Mouse (Mus musculus): ENCODE measurements around the gene Rps2. TPM values are rescaled to one million over a fixed set of nuclear protein-coding genes. Genes with fewer than 3 reads are reported as not detected.

The Rps2 gene
- polyA plus RNA-seq (2017; shearing (Covaris generic)), result 933 TPM

GRCm38 (mm10) chr17:24717943-24718342 is at the start of gene Rps2, which contains the start of gene Rnf151:
Rps2 (plus strand) TSS chr17:24718116.
Rnf151 (minus strand) TSS chr17:24718063.

GRCm38 (mm10) chr17:24669545-24670245 is 48.2 kb upstream of the Rps2 start, which contains the start of gene Zfp598:
Zfp598 (plus strand) TSS chr17:24669687.

GRCm38 (mm10) chr17:24689251-24690081 is 28.4 kb upstream of the Rps2 start, which contains the start of gene Syngr3:
Syngr3 (minus strand) TSS chr17:24689955.

GRCm38 (mm10) chr17:24696011-24696697 is 21.8 kb upstream of the Rps2 start, which contains the start of the genes Gfer and Noxo1:
Gfer (minus strand) TSS chr17:24696156.
Noxo1 (plus strand) TSS chr17:24696234.

GRCm38 (mm10) chr17:24706982-24707800 is 10.7 kb upstream of the Rps2 start, which contains the start of gene Tbl3:
Tbl3 (minus strand) TSS chr17:24707660.

GRCm38 (mm10) chr17:24724184-24724583 is 6.3 kb downstream of the Rps2 start, which contains the start of gene Ndufb10:
Ndufb10 (minus strand) TSS chr17:24724478.

GRCm38 (mm10) chr17:24727618-24728017 is 9.7 kb downstream of the Rps2 start, which contains the start of gene Rpl3l:
Rpl3l (plus strand) TSS chr17:24727820.

GRCm38 (mm10) chr17:24736330-24737051 is 18.6 kb downstream of the Rps2 start, which contains the start of gene Msrb1:
Msrb1 (plus strand) TSS chr17:24736642.

GRCm38 (mm10) chr17:24752415-24753394 is 34.8 kb downstream of the Rps2 start, which contains the start of gene Hs3st6:
Hs3st6 (plus strand) TSS chr17:24752988.

Other genes starting within 250 kb of the Rps2 start
- 118 TPM for gene E4f1, start 247.8 kb upstream of the Rps2 start, polyA plus RNA-seq (2017; shearing (Covaris generic))
- gene Pgp, start 247.7 kb upstream of the Rps2 start, polyA plus RNA-seq (2017; shearing (Covaris generic)), result 14.9 TPM
- gene Bricd5, start 244.2 kb upstream of the Rps2 start, polyA plus RNA-seq (2017; shearing (Covaris generic)), result 0.74 TPM
- 18.7 TPM for gene Mlst8, start 239.0 kb upstream of the Rps2 start, polyA plus RNA-seq (2017; shearing (Covaris generic))
- gene Caskin1, start 229.5 kb upstream of the Rps2 start, polyA plus RNA-seq (2017; shearing (Covaris generic)), result 0.39 TPM
- 57.3 TPM for gene Traf7, start 190.2 kb upstream of the Rps2 start, polyA plus RNA-seq (2017; shearing (Covaris generic))
- 2.1 TPM for gene Rab26, start 183.9 kb upstream of the Rps2 start, polyA plus RNA-seq (2017; shearing (Covaris generic))
- 41.2 TPM for gene Pkd1, start 168.3 kb upstream of the Rps2 start, polyA plus RNA-seq (2017; shearing (Covaris generic))
- gene Tsc2, start 85.5 kb upstream of the Rps2 start, polyA plus RNA-seq (2017; shearing (Covaris generic)), result 34.6 TPM
- 3.4 TPM for gene Nthl1, start 85.4 kb upstream of the Rps2 start, polyA plus RNA-seq (2017; shearing (Covaris generic))
- not detected for gene Slc9a3r2, start 67.8 kb upstream of the Rps2 start, polyA plus RNA-seq (2017; shearing (Covaris generic))
- not detected for gene Npw, start 59.7 kb upstream of the Rps2 start, polyA plus RNA-seq (2017; shearing (Covaris generic))
- gene Zfp598, start 48.4 kb upstream of the Rps2 start, polyA plus RNA-seq (2017; shearing (Covaris generic)), result 17.8 TPM
- 1.9 TPM for gene Syngr3, start 28.2 kb upstream of the Rps2 start, polyA plus RNA-seq (2017; shearing (Covaris generic))
- 27.8 TPM for gene Gfer, start 22.0 kb upstream of the Rps2 start, polyA plus RNA-seq (2017; shearing (Covaris generic))
- 2.1 TPM for gene Noxo1, start 21.9 kb upstream of the Rps2 start, polyA plus RNA-seq (2017; shearing (Covaris generic))
- gene Tbl3, start 10.5 kb upstream of the Rps2 start, polyA plus RNA-seq (2017; shearing (Covaris generic)), result 45.0 TPM
- gene Rnf151, start 53 bp upstream of the Rps2 start, polyA plus RNA-seq (2017; shearing (Covaris generic)), result not detected
- gene Ndufb10, start 6.4 kb downstream of the Rps2 start, polyA plus RNA-seq (2017; shearing (Covaris generic)), result 150 TPM
- not detected for gene Rpl3l, start 9.7 kb downstream of the Rps2 start, polyA plus RNA-seq (2017; shearing (Covaris generic))
- 9.2 TPM for gene Msrb1, start 18.5 kb downstream of the Rps2 start, polyA plus RNA-seq (2017; shearing (Covaris generic))
- gene Hs3st6, start 34.9 kb downstream of the Rps2 start, polyA plus RNA-seq (2017; shearing (Covaris generic)), result not detected
- gene Meiob, start 86.2 kb downstream of the Rps2 start, polyA plus RNA-seq (2017; shearing (Covaris generic)), result not detected
- gene Hagh, start 122.0 kb downstream of the Rps2 start, polyA plus RNA-seq (2017; shearing (Covaris generic)), result 30.3 TPM
- 0.34 TPM for gene Fahd1, start 132.2 kb downstream of the Rps2 start, polyA plus RNA-seq (2017; shearing (Covaris generic))
- not detected for gene Igfals, start 147.9 kb downstream of the Rps2 start, polyA plus RNA-seq (2017; shearing (Covaris generic))
- gene Nubp2, start 168.2 kb downstream of the Rps2 start, polyA plus RNA-seq (2017; shearing (Covaris generic)), result 65.8 TPM
- 82.4 TPM for gene Spsb3, start 168.5 kb downstream of the Rps2 start, polyA plus RNA-seq (2017; shearing (Covaris generic))
- gene Eme2, start 177.0 kb downstream of the Rps2 start, polyA plus RNA-seq (2017; shearing (Covaris generic)), result 22.2 TPM
- 49.7 TPM for gene Mrps34, start 177.0 kb downstream of the Rps2 start, polyA plus RNA-seq (2017; shearing (Covaris generic))
- gene Nme3, start 178.4 kb downstream of the Rps2 start, polyA plus RNA-seq (2017; shearing (Covaris generic)), result 26.7 TPM
- 50.7 TPM for gene Mapk8ip3, start 218.9 kb downstream of the Rps2 start, polyA plus RNA-seq (2017; shearing (Covaris generic))
- 23.0 TPM for gene Jpt2, start 242.6 kb downstream of the Rps2 start, polyA plus RNA-seq (2017; shearing (Covaris generic))

All from effector memory CD4-positive, alpha-beta T cell, adult 7 months (primary cell).